Mouse (Mus musculus): ENCODE results near the gene Fam185a.

Gene Fam185a

GRCm38 (mm10) chr5:21424614-21425602 is at the start of gene Fam185a, which contains the start of gene Ccdc146:
Gene Fam185a, plus strand, starts transcription at chr5:21424958.
Gene Ccdc146, minus strand, starts transcription at chr5:21424677.
- peak; percentile 98 for DNase-seq (ENCODE audit: low read depth, low spot score)

GRCm38 (mm10) chr5:21376935-21377334 is 47.8 kb upstream of the Fam185a start:
- no peak for DNase-seq (ENCODE audit: low read depth, low spot score)

GRCm38 (mm10) chr5:21378397-21378796 is 46.4 kb upstream of the Fam185a start:
- DNase-seq (ENCODE audit: low read depth, low spot score) = no peak

- DNase-seq (ENCODE audit: low read depth, low spot score) = no peak
These were observed 42.8 kb upstream of the Fam185a start for GRCm38 (mm10) chr5:21381986-21382385.

GRCm38 (mm10) chr5:21382678-21383077 is 42.1 kb upstream of the Fam185a start:
- no peak for DNase-seq (ENCODE audit: low read depth, low spot score)

- peak; percentile 8 for DNase-seq (ENCODE audit: low read depth, low spot score)
These were observed 41.1 kb upstream of the Fam185a start for GRCm38 (mm10) chr5:21383392-21384251.

GRCm38 (mm10) chr5:21384252-21384960 is 40.4 kb upstream of the Fam185a start:
- DNase-seq (ENCODE audit: low read depth, low spot score) = no peak

GRCm38 (mm10) chr5:21384976-21385375 is 39.8 kb upstream of the Fam185a start:
- no peak for DNase-seq (ENCODE audit: low read depth, low spot score)

- no peak for DNase-seq (ENCODE audit: low read depth, low spot score)
These were observed 38.3 kb upstream of the Fam185a start for GRCm38 (mm10) chr5:21386432-21386831.

GRCm38 (mm10) chr5:21387340-21387739 is 37.4 kb upstream of the Fam185a start:
- no peak for DNase-seq (ENCODE audit: low read depth, low spot score)

GRCm38 (mm10) chr5:21388855-21389254 is 35.9 kb upstream of the Fam185a start:
- no peak for DNase-seq (ENCODE audit: low read depth, low spot score)

- DNase-seq (ENCODE audit: low read depth, low spot score) = no peak
These were observed 33.0 kb upstream of the Fam185a start for GRCm38 (mm10) chr5:21391616-21392384.

GRCm38 (mm10) chr5:21394562-21394961 is 30.2 kb upstream of the Fam185a start:
- DNase-seq (ENCODE audit: low read depth, low spot score) = no peak

- DNase-seq (ENCODE audit: low read depth, low spot score) = no peak
These were observed 29.4 kb upstream of the Fam185a start for GRCm38 (mm10) chr5:21395205-21395840.

- no peak for DNase-seq (ENCODE audit: low read depth, low spot score)
These were observed 13.5 kb upstream of the Fam185a start for GRCm38 (mm10) chr5:21411261-21411666.

- no peak for DNase-seq (ENCODE audit: low read depth, low spot score)
These were observed 12.7 kb upstream of the Fam185a start for GRCm38 (mm10) chr5:21412056-21412455.

- no peak for DNase-seq (ENCODE audit: low read depth, low spot score)
These were observed 11.4 kb upstream of the Fam185a start for GRCm38 (mm10) chr5:21413322-21413721.

GRCm38 (mm10) chr5:21414116-21414820 is 10.5 kb upstream of the Fam185a start:
- no peak for DNase-seq (ENCODE audit: low read depth, low spot score)

GRCm38 (mm10) chr5:21418613-21419012 is 6.1 kb upstream of the Fam185a start:
- no peak for DNase-seq (ENCODE audit: low read depth, low spot score)

GRCm38 (mm10) chr5:21420609-21421008 is 4.1 kb upstream of the Fam185a start:
- DNase-seq (ENCODE audit: low read depth, low spot score) = no peak
